Mouse (Mus musculus) thymus, adult 2 months (tissue): Measurements from ENCODE around the gene Hck.

Experiments used
- CTCF ChIP-seq: fragments of 200-500 bp; IDR thresholded peaks from 2 replicates; pipeline ENCODE4 v1.5.1; 2012; ENCODE audit warnings: mild to moderate bottlenecking, control low read depth, low read length, moderate library complexity, borderline replicate concordance; ENCODE audit not compliant: control insufficient read depth, poor library complexity, insufficient read depth; ENCODE audit errors: extremely low read depth
- POLR2A ChIP-seq: fragments of 200-500 bp; IDR thresholded peaks from 2 replicates; pipeline ENCODE4 v1.6.1; 2012; ENCODE audit warnings: mild to moderate bottlenecking, low read length, control low read depth, moderate library complexity; ENCODE audit not compliant: control insufficient read depth, poor library complexity, insufficient read depth; ENCODE audit errors: extremely low read depth

GRCm38 (mm10) chr2:153084261-153084976, 23.8 kb upstream of the Hck start:
- no peak for TF ChIP-seq POLR2A
- TF ChIP-seq CTCF, result no peak
